Mouse (Mus musculus): Measurements from ENCODE around the gene Gm3526.
"Not testable (repeated sequence)": the region's sequence is repeated elsewhere in the genome, so short reads cannot be mapped to it uniquely, and the experiment has no call there.

Gm3526 gene

DNA sequence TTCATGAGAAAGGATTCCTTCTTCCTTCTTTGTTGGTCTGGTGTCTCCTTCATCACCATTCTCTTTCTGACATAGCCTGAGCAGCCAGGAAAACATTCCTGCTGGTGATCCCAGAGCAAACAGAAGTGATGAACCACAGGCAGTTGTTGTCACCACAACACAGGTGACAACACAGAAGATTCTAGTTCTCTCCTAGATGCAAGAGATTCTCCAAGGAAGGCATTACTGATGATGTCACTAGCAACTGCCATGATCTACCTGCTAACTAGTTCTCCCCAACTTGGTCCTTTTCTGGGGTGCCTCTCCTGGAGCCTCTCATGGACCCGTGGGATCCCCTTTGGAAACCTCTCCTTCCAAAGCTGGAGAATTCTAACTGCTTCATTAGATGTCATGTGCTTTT lies at the start of gene Gm3526:
Gm3526 (minus strand) TSS at position 101 of the 400 bp plus-strand sequence.
- not testable (repeated sequence) for DNase-seq (ENCODE audit: low spot score)

All from urinary bladder, postnatal 25 days (tissue).